Mouse (Mus musculus) stomach, postnatal 0 days (tissue): ENCODE measurements at regions not wholly inside any gene's neighbourhood (a gene's known extent, or its start where the extent isn't known, plus 50 kb on each side); places are given as distances from the start of the nearest gene placed in this dataset.

ENCODE experiments used
- CTCF ChIP-seq: IDR thresholded peaks from 2 replicates; pipeline ENCODE4 v1.5.1; 2016; ENCODE audit warnings: antibody characterized with exemption, low read depth, mild to moderate bottlenecking, moderate library complexity
- EP300 ChIP-seq: optimal IDR thresholded peaks from 2 replicates; pipeline ENCODE3; 2016; ENCODE audit warnings: antibody characterized with exemption

GRCm38 (mm10) chr7:83392181-83392580, 192.5 kb upstream of the Tmc3 start:
- TF ChIP-seq CTCF (no peak), EP300 (no peak)
